Comparison of ENCODE assay signal across 10 mouse cellular contexts in genomic region chr2:164455421-164456190, GRCm38 (mm10). TPM values are rescaled to one million over a fixed set of nuclear protein-coding genes. Genes with fewer than 3 reads are reported as not detected.
DNase-seq lines count a peak whose midpoint lies in the region; ATAC-seq and TF ChIP-seq lines count a peak whose summit lies in the region.
"Had no signal": no experiment of that assay in that cellular context is flagged by ENCODE, and none has a peak within 500 bp of the region (broad histone marks: within the 10 kb centered on the region; RNA-seq: fewer than 3 reads in every experiment).

No protein-coding gene starts in this region.

- no peaks in the 10 kb centered on the region; the same call in none of the 2 replicates for H3K4me1 ChIP-seq in liver, embryonic 16.5 days (ENCODE audit: control insufficient read depth, low read depth, low read length)
- peaks cover 11% of the 10 kb centered on the region; the same call in 1 of the 2 replicates for H3K4me1 ChIP-seq in liver, embryonic 12.5 days
- H3K4me1 ChIP-seq in liver, postnatal 0 days (ENCODE audit: insufficient read depth) = peaks cover 15% of the 10 kb centered on the region

- no peak for ATAC-seq in liver, embryonic 16.5 days (ENCODE audit: low read depth)
- no peak for ATAC-seq in liver, embryonic 12.5 days
- ATAC-seq in liver, postnatal 0 days = no peak

- no peak for TF ChIP-seq CTCF in liver, postnatal 0 days (IDR thresholded peaks at IDR 0.05; ENCODE audit: low read depth)

- no peaks in the 10 kb centered on the region for H3K36me3 ChIP-seq in liver, embryonic 16.5 days (ENCODE audit: control insufficient read depth, insufficient read depth)
- H3K36me3 ChIP-seq in liver, embryonic 12.5 days = no peaks in the 10 kb centered on the region
- no peaks in the 10 kb centered on the region for H3K36me3 ChIP-seq in liver, postnatal 0 days (replicated peaks; ENCODE audit: insufficient read depth, low read length)
- H3K36me3 ChIP-seq: embryonic facial prominence, embryonic 12.5 days had no signal

- peak; percentile 63; the same call in 1 of the 2 replicates for TF ChIP-seq EP300 in liver, postnatal 0 days (IDR thresholded peaks at IDR 0.05; ENCODE audit: low read depth)

- no peaks in the 10 kb centered on the region for H3K27me3 ChIP-seq in liver, embryonic 16.5 days (ENCODE audit: control insufficient read depth, insufficient read depth, low read depth, low read length)
- peaks cover 34% of the 10 kb centered on the region for H3K27me3 ChIP-seq in liver, embryonic 12.5 days (replicated peaks)
- H3K27me3 ChIP-seq in liver, postnatal 0 days (ENCODE audit: insufficient read depth, low read length) = no peaks in the 10 kb centered on the region
- H3K27me3 ChIP-seq: embryonic facial prominence, embryonic 12.5 days had no signal

- H3K9me3 ChIP-seq in liver, embryonic 16.5 days (replicated peaks; ENCODE audit: control insufficient read depth, low read length) = no peaks in the 10 kb centered on the region
- H3K9me3 ChIP-seq in liver, embryonic 12.5 days (replicated peaks) = no peaks in the 10 kb centered on the region
- no peaks in the 10 kb centered on the region for H3K9me3 ChIP-seq in liver, postnatal 0 days (ENCODE audit: low read length)
- H3K9me3 ChIP-seq: embryonic facial prominence, embryonic 12.5 days had no signal

- WGBS in liver, embryonic 16.5 days (ENCODE audit: insufficient replicate concordance) = 44% methylated on average over 6 of the region's 6 CpGs
- 57% methylated on average over 6 of the region's 6 CpGs for WGBS in liver, embryonic 12.5 days (ENCODE audit: insufficient replicate concordance)
- WGBS in liver, postnatal 0 days (ENCODE audit: insufficient replicate concordance) = 59% methylated on average over 6 of the region's 6 CpGs

- H3K27ac ChIP-seq in liver, embryonic 16.5 days (ENCODE audit: low read length) = peak overlapping the region; percentile 48; the same call in 1 of the 2 replicates
- no peak overlapping the region for H3K27ac ChIP-seq in liver, embryonic 12.5 days
- peak overlapping the region; percentile 93 for H3K27ac ChIP-seq in liver, postnatal 0 days (ENCODE audit: low read depth)
- H3K27ac ChIP-seq: embryonic facial prominence, embryonic 12.5 days had no signal

- H3K4me2 ChIP-seq in liver, embryonic 16.5 days (ENCODE audit: low read depth, low read length) = no peak overlapping the region
- H3K4me2 ChIP-seq in liver, embryonic 12.5 days = no peak overlapping the region
- peak overlapping the region; percentile 2; the same call in 1 of the 2 replicates for H3K4me2 ChIP-seq in liver, postnatal 0 days (ENCODE audit: low read depth, low read length)
- H3K4me2 ChIP-seq: embryonic facial prominence, embryonic 12.5 days had no signal

- no peak overlapping the region for H3K4me3 ChIP-seq in liver, embryonic 16.5 days (ENCODE audit: low read depth, low read length)
- H3K4me3 ChIP-seq in liver, embryonic 12.5 days = no peak overlapping the region
- H3K4me3 ChIP-seq in liver, postnatal 0 days (ENCODE audit: low read depth, low read length) = no peak overlapping the region
- H3K4me3 ChIP-seq: embryonic facial prominence, embryonic 12.5 days had no signal

- DNase-seq in gonadal fat pad, adult 2 months (ENCODE audit: low read depth) = peak; percentile 87
- DNase-seq in liver, postnatal 0 days = no peak
- DNase-seq in urinary bladder, postnatal 14 days (ENCODE audit: low spot score) = no peak
- DNase-seq in thymus, postnatal 10 days (ENCODE audit: low spot score in 2 of 2) = no peak
- DNase-seq in c-Kit-positive CD71-positive TER-119-positive erythroid progenitor cells, embryonic 14.5 days (ENCODE audit: low spot score) = no peak
- DNase-seq in thymus, adult 18-20 months = no peak

- no peak overlapping the region for H3K9ac ChIP-seq in liver, embryonic 16.5 days (ENCODE audit: low read depth, low read length)
- H3K9ac ChIP-seq in liver, embryonic 12.5 days = no peak overlapping the region
- H3K9ac ChIP-seq in liver, postnatal 0 days (replicated peaks) = peak overlapping the region; percentile 35
- H3K9ac ChIP-seq: embryonic facial prominence, embryonic 12.5 days had no signal

RNA-seq across cellular contexts. Expression of gene Sys1, which starts 1.2 kb away (rescaled TPM):
- 24.5 and 24.8 TPM in 2 replicates for polyA plus RNA-seq in liver, embryonic 16.5 days (2015; fragmentation: Nextera tagmentation; extraction: Ambion mirVana)
- polyA plus RNA-seq in liver, embryonic 12.5 days (2016; fragmentation: Nextera tagmentation; extraction: Ambion mirVana) = 36.1 and 37.9 TPM in 2 replicates
- 94.8 and 100 TPM in 2 replicates for polyA plus RNA-seq in gonadal fat pad, adult 2 months (2012; rRNA removed)
- polyA plus RNA-seq in liver, postnatal 0 days (2015; fragmentation: Nextera tagmentation; extraction: Ambion mirVana) = 43.5 and 46.2 TPM in 2 replicates

RNA-seq across cellular contexts. Expression of gene Gm20458, which starts 5.2 kb away (rescaled TPM):
- polyA plus RNA-seq in liver, embryonic 16.5 days (2015; fragmentation: Nextera tagmentation; extraction: Ambion mirVana) = 4.6 and 5.6 TPM in 2 replicates
- 4.7 and 5.2 TPM in 2 replicates for polyA plus RNA-seq in liver, embryonic 12.5 days (2016; fragmentation: Nextera tagmentation; extraction: Ambion mirVana)
- 21.8 and 25.0 TPM in 2 replicates for polyA plus RNA-seq in gonadal fat pad, adult 2 months (2012; rRNA removed)
- polyA plus RNA-seq in liver, postnatal 0 days (2015; fragmentation: Nextera tagmentation; extraction: Ambion mirVana) = 5.8 and 6.1 TPM in 2 replicates

RNA-seq across cellular contexts. Expression of gene Sdc4, which starts 11.9 kb away (rescaled TPM):
- 70.1 and 72.5 TPM in 2 replicates for polyA plus RNA-seq in liver, embryonic 16.5 days (2015; fragmentation: Nextera tagmentation; extraction: Ambion mirVana)
- 31.3 and 31.8 TPM in 2 replicates for polyA plus RNA-seq in liver, embryonic 12.5 days (2016; fragmentation: Nextera tagmentation; extraction: Ambion mirVana)
- 18.0 and 19.6 TPM in 2 replicates for polyA plus RNA-seq in gonadal fat pad, adult 2 months (2012; rRNA removed)
- 194 and 208 TPM in 2 replicates for polyA plus RNA-seq in liver, postnatal 0 days (2015; fragmentation: Nextera tagmentation; extraction: Ambion mirVana)

RNA-seq across cellular contexts. Expression of gene Trp53tg5, which starts 17.9 kb away (rescaled TPM):
- not detected in 2 replicates for polyA plus RNA-seq in liver, embryonic 16.5 days (2015; fragmentation: Nextera tagmentation; extraction: Ambion mirVana)
- polyA plus RNA-seq in liver, embryonic 12.5 days (2016; fragmentation: Nextera tagmentation; extraction: Ambion mirVana) = not detected in 2 replicates
- polyA plus RNA-seq in gonadal fat pad, adult 2 months (2012; rRNA removed) = not detected in 2 replicates
- polyA plus RNA-seq in liver, postnatal 0 days (2015; fragmentation: Nextera tagmentation; extraction: Ambion mirVana) = not detected in 2 replicates
- polyA plus RNA-seq: embryonic facial prominence, embryonic 12.5 days; intestine, embryonic 14.5 days had no signal

RNA-seq across cellular contexts. Expression of gene Dbndd2, which starts 30.3 kb away (rescaled TPM):
- 1.5 and 2.7 TPM in 2 replicates for polyA plus RNA-seq in liver, embryonic 16.5 days (2015; fragmentation: Nextera tagmentation; extraction: Ambion mirVana)
- 0.94 and 1.7 TPM in 2 replicates for polyA plus RNA-seq in liver, embryonic 12.5 days (2016; fragmentation: Nextera tagmentation; extraction: Ambion mirVana)
- polyA plus RNA-seq in gonadal fat pad, adult 2 months (2012; rRNA removed) = 24.8 and 29.5 TPM in 2 replicates
- polyA plus RNA-seq in liver, postnatal 0 days (2015; fragmentation: Nextera tagmentation; extraction: Ambion mirVana) = 2.7 TPM in 2 replicates
